Mouse (Mus musculus) embryonic fibroblast, embryonic 13.5 days (primary cell): Measurements from ENCODE around the gene Actg1.

Experiments
- CTCF ChIP-seq: IDR thresholded peaks from 2 replicates; pipeline ENCODE4 v1.5.1; 2011; ENCODE audit warnings: mild to moderate bottlenecking, control low read depth, low read length, moderate library complexity, borderline replicate concordance; ENCODE audit not compliant: insufficient read depth
- POLR2A ChIP-seq: IDR thresholded peaks from 2 replicates; pipeline ENCODE4 v1.6.1; 2011; ENCODE audit warnings: low read depth, mild to moderate bottlenecking, control low read depth, low read length, moderate library complexity

- no peak for TF ChIP-seq CTCF
- TF ChIP-seq POLR2A = no peak
These were observed 11.0 kb upstream of the Actg1 start for GRCm38 (mm10) chr11:120359391-120359790.
